Mouse (Mus musculus) lung, postnatal 0 days (tissue): ENCODE results near the gene Rps6kb2. TPM values are rescaled to one million over a fixed set of nuclear protein-coding genes. Genes with fewer than 3 reads are reported as not detected.

Experiments
- ATAC-seq: fragments of 200-750 bp; cut with Nextera tagmentation; 2 replicates; pipeline ENCODE4 v1.8.0; 2017; ENCODE audit warnings: moderate library complexity
- DNase-seq: peaks from one replicate; pipeline ENCODE4 v3.0.0-alpha.2; 2016; ENCODE audit warnings: low spot score
- H3K27ac ChIP-seq: fragments of 300-500 bp; sonication (generic); 2 replicates; pipeline ENCODE4 v1.5.1; 2014; ENCODE audit warnings: antibody characterized with exemption, mild to moderate bottlenecking, low read length, mixed read lengths
- H3K27me3 ChIP-seq: fragments of 300-500 bp; sonication (generic); replicated peaks from 2 replicates; pipeline ENCODE4 v1.6.1; 2014; ENCODE audit warnings: low read length, mixed read lengths; ENCODE audit not compliant: insufficient read depth
- H3K36me3 ChIP-seq: fragments of 300-500 bp; sonication (generic); 2 replicates; pipeline ENCODE4 v1.6.1; 2014; ENCODE audit warnings: low read length, mixed read lengths; ENCODE audit not compliant: insufficient read depth
- H3K4me1 ChIP-seq: fragments of 300-500 bp; sonication (generic); 2 replicates; pipeline ENCODE4 v1.6.1; 2014; ENCODE audit warnings: antibody characterized with exemption, low read depth, low read length, mixed read lengths; ENCODE audit not compliant: insufficient read depth
- H3K4me2 ChIP-seq: fragments of 300-500 bp; sonication (generic); replicated peaks from 2 replicates; pipeline ENCODE4 v1.6.1; 2014; ENCODE audit warnings: low read depth, mild to moderate bottlenecking, low read length, moderate library complexity, mixed read lengths
- H3K4me3 ChIP-seq: fragments of 300-500 bp; sonication (generic); 2 replicates; pipeline ENCODE4 v1.5.1; 2014; ENCODE audit warnings: low read depth, low read length
- H3K9ac ChIP-seq: fragments of 300-500 bp; sonication (generic); replicated peaks from 2 replicates; pipeline ENCODE4 v1.6.1; 2014; ENCODE audit warnings: low read depth, mild to moderate bottlenecking
- H3K9me3 ChIP-seq: fragments of 300-500 bp; sonication (generic); 2 replicates; pipeline ENCODE4 v1.6.1; 2016; ENCODE audit warnings: low read length, mixed read lengths
- CTCF ChIP-seq: IDR thresholded peaks from 2 replicates; pipeline ENCODE4 v1.5.1; 2016; ENCODE audit warnings: antibody characterized with exemption, mild to moderate bottlenecking
- EP300 ChIP-seq: IDR thresholded peaks from 2 replicates; pipeline ENCODE4 v1.6.1; 2016; ENCODE audit warnings: antibody characterized with exemption, mild to moderate bottlenecking, control low read depth
- WGBS: fragments of 180-500 bp; shearing (Covaris S2); extraction: QIAGEN DNeasy Blood & Tissue Kit; methylation state at CpG from one replicate; pipeline ENCODE4 v1.1.7; 2014; 5-methylcytosine and 5-hydroxymethylcytosine counted together
- polyA plus RNA-seq: library from polyadenylated mRNA; unstranded; fragments of >200 nt; fragmentation: Nextera tagmentation; extraction: Ambion mirVana; gene quantifications from 2 replicates; pipeline ENCODE4 v1.2.1, GENCODE M21; 2015

The Rps6kb2 gene
- polyA plus RNA-seq, 1 experiment from 2014 or later: 35.1 TPM

DNA sequence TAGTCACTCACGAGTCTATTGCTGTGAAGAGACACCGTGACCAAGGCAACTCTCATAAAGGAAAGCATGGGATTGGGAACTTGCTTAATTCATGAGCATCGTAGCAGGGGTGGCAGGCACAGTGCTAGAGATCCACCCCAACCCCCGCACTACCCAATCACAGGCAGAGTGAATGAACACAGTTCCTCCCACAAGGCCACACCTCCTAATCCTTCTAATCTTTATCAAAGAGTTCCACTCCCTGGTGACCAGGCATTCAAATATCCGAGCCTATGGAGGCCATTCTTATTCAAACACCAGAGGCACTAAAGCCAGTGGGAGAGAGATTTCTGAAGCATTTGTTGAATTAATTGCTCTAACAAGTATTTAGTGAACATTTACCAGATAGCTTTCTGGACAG, 17.2 kb downstream of the Rps6kb2 start:
- no peaks in the 10 kb centered on the region for H3K9me3 ChIP-seq
- no peak overlapping the region for H3K27ac ChIP-seq
- ATAC-seq (no peak), DNase-seq (no peak)
- H3K27me3 ChIP-seq: no peaks in the 10 kb centered on the region
- H3K9ac ChIP-seq: no peak overlapping the region
- peaks cover 12% of the 10 kb centered on the region; the same call in 1 of the 2 replicates for H3K4me1 ChIP-seq
- WGBS: 91% methylated on average over 5 of the region's 5 CpGs
- no peak overlapping the region for H3K4me3 ChIP-seq
- H3K4me2 ChIP-seq: no peak overlapping the region
- no peaks in the 10 kb centered on the region; the same call in 1 of the 2 replicates for H3K36me3 ChIP-seq
- TF ChIP-seq EP300: no peak
- no peak for TF ChIP-seq CTCF

DNA sequence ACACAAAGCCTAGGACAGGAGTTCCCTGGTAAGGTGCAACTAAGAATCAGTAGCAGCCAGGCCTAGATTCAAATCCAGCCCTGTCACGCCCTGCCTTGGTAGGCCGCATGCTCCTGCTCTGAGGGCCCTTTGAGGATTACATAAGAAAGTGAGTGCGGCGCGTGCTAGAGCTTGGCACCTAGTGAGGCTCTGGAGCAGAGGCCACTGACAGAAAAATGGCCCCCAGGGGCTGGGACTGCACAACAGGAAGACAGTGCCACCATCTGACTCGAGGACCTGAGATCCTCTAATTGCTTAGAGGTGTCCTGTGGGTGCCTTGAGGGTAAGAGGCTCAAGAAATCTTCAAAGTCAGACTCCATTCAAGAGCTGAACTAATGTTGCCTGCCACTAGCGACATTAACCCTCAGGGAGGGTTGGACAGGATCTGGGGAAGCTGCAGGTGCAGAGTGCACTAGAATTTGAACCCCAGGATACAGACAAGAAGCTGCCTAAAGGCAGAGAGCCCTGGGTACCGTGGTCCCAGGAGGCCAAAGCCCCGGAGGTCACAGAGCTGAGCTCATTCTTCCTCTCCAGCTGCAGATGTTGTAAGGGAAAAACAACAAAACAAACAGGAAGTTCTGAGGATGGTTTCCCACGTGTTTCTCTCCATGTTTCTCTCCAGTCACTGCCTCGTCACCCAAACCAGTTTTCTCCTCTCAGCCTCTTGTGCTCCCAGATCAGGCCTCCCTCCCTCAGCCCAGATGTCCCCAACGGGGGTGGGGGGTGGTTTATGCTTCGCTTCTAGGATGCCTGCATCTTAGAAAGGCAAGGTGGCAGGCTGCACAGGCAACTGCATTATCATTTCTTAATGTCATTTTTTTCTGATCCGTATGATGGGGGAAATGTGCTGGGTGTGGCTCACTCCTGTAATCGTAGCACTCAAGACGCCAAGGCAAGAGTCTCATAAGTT, 18.3 kb downstream of the Rps6kb2 start:
- Histone ChIP-seq H3K36me3 (no peaks in the 10 kb centered on the region), H3K4me2 (no peak overlapping the region), H3K27me3 (no peaks in the 10 kb centered on the region), H3K9ac (no peak overlapping the region), H3K9me3 (no peaks in the 10 kb centered on the region), H3K4me3 (no peak overlapping the region), H3K4me1 (peaks cover 12% of the 10 kb centered on the region; the same call in 1 of the 2 replicates), H3K27ac (peak overlapping the region; percentile 43)
- peak; percentile 35 for DNase-seq
- ATAC-seq: no peak
- no peak for TF ChIP-seq EP300
- no peak for TF ChIP-seq CTCF
- WGBS: 64% methylated on average over 16 of the region's 16 CpGs

DNA sequence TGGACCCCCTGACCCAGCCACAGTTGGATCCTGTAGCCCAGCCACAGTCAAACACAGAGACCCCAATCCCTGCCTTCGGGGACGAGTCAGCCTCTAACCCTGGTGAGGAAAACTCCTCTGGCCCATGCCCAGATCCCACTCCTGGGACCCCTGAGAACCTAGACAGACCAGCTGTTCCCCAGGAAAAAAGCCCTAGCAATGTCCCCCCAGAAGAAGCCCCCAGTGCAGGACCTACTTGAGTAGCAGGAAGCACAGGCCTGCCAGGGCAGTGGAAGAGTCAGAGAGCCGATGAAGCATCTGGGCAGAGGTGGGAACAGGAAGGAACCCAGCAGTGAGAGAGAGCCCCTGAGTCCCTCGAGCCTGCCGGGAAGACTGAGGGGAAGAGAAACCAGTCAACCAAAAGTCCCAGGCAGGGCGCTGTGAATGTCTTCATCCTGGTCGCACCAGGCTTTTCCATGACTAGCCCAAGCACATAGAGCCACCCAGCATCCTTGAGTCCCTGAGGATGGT, 19.3 kb downstream of the Rps6kb2 start, which contains the start of gene Cabp4:
Gene Cabp4, minus strand, starts transcription at position 275 of the 510 bp plus-strand sequence.
- Histone ChIP-seq H3K4me2 (no peak within 1 kb of the TSS), H3K36me3 (no peaks in the 10 kb centered on the region), H3K9ac (no peak within 1 kb of the TSS), H3K27ac (no peak within 1 kb of the TSS; the same call in 1 of the 2 replicates), H3K27me3 (no peaks in the 10 kb centered on the region), H3K4me1 (peaks cover 7% of the 10 kb centered on the region; the same call in 1 of the 2 replicates), H3K4me3 (no peak within 1 kb of the TSS), H3K9me3 (no peaks in the 10 kb centered on the region)
- ATAC-seq (no peak), DNase-seq (no peak)
- 74% methylated on average over 7 of the region's 7 CpGs for WGBS
- TF ChIP-seq CTCF (no peak), EP300 (no peak)

DNA sequence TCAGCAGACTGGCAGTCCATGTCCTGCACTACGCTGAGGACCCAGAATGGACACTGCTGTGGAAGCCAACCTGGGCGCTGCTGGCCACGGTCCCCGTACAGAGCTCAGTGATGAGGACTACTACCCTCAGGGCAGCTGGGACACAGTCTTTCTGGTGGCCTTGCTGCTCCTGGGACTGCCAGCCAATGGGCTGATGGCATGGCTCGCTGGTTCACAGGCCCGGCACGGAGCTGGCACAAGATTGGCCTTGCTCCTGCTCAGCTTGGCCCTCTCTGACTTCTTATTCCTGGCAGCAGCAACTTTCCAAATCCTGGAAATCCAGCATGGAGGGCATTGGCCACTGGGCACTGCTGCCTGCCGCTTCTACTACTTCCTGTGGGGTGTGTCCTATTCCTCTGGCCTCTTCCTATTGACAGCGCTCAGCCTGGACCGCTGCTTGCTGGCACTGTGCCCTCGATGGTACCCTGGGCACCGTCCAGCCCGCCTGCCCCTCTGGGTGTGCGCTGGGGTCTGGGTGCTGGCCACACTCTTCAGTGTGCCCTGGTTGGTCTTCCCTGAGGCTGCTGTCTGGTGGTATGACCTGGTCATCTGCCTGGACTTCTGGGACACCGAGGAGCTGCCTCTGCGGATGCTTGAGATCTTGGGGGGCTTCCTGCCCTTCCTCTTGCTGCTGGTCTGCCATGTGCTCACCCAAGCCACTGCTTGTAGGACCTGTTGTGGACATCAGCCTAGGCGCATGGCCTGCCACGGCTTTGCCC, 20.6 kb downstream of the Rps6kb2 start:
- 83% methylated on average over 18 of the region's 18 CpGs for WGBS
- no peak for TF ChIP-seq CTCF
- TF ChIP-seq EP300: no peak
- no peaks in the 10 kb centered on the region for H3K9me3 ChIP-seq
- no peak overlapping the region for H3K27ac ChIP-seq
- no peak overlapping the region for H3K9ac ChIP-seq
- H3K4me3 ChIP-seq: no peak overlapping the region
- H3K4me1 ChIP-seq: peaks cover 1% of the 10 kb centered on the region; the same call in 1 of the 2 replicates
- no peaks in the 10 kb centered on the region for H3K27me3 ChIP-seq
- H3K36me3 ChIP-seq: no peaks in the 10 kb centered on the region
- H3K4me2 ChIP-seq: no peak overlapping the region
- no peak for DNase-seq
- ATAC-seq: peak; percentile 40; the same call in 1 of the 2 replicates

DNA sequence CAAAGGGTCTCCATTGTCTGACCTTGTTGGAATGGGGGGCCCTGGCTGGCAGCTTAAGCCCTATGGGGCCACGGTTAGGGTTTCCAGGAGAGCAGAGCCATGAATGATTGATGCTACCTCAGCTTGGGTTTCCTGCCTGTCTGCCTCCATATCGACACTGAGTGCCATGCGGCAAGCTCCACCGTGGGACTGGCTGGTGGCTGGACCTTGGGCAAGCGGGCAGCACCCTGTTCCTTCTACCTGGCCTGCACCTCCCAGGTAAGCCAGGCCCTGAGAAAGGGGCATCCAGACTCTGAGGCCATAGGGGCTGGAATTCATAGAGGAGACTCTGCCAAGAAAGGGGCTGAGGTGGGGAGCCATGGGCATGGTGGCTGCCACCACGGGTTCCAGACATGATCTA, 23.0 kb downstream of the Rps6kb2 start:
- H3K4me3 ChIP-seq: no peak overlapping the region
- H3K36me3 ChIP-seq: no peaks in the 10 kb centered on the region
- no peak overlapping the region for H3K27ac ChIP-seq
- no peaks in the 10 kb centered on the region for H3K27me3 ChIP-seq
- DNase-seq (no peak), ATAC-seq (no peak)
- TF ChIP-seq CTCF (no peak), EP300 (no peak)
- no peaks in the 10 kb centered on the region for H3K9me3 ChIP-seq
- no peak overlapping the region for H3K4me2 ChIP-seq
- no peaks in the 10 kb centered on the region for H3K4me1 ChIP-seq
- WGBS: 72% methylated on average over 6 of the region's 6 CpGs
- H3K9ac ChIP-seq: no peak overlapping the region

DNA sequence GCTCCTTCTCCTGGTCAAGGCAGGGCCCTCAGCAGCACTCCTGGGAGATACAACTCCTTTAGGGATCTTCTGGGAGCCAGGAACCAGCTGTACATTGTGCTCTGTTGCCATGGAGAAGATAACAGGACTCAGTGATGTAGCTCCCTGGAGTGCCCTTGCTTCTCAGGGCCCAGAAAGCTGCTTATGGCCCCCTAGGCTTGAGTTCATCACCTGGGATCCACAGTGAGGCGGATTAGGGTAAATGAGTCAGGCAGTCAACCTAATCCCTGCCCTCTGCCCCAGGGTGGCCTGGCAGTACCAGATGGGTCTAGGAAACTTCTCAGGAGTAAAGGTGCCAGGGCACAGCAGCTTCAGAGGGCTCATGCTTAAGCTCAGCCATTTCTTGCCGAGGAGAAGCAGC, 23.7 kb downstream of the Rps6kb2 start, which contains the start of gene Gpr152:
Gene Gpr152, plus strand, starts transcription at position 342 of the 400 bp plus-strand sequence.
- Histone ChIP-seq H3K9ac (no peak within 1 kb of the TSS), H3K9me3 (no peaks in the 10 kb centered on the region), H3K4me1 (no peaks in the 10 kb centered on the region), H3K27ac (no peak within 1 kb of the TSS), H3K36me3 (no peaks in the 10 kb centered on the region), H3K4me3 (no peak within 1 kb of the TSS), H3K27me3 (no peaks in the 10 kb centered on the region), H3K4me2 (no peak within 1 kb of the TSS)
- WGBS: 87% methylated on average over 2 of the region's 2 CpGs
- ATAC-seq (no peak), DNase-seq (no peak)
- no peak for TF ChIP-seq EP300
- TF ChIP-seq CTCF: no peak
